Mouse (Mus musculus): Measurements from ENCODE around the gene Apc2. TPM values are rescaled to one million over a fixed set of nuclear protein-coding genes. Genes with fewer than 3 reads are reported as not detected.

The Apc2 gene
- total and polyA plus RNA-seq, 3 experiments, result 0.07 to 0.13 TPM; not detected in 1

- peak overlapping the region; percentile 33; the same call in 1 of the 2 replicates for H3K9ac ChIP-seq (ENCODE audit: insufficient read depth, low read depth)
- peaks cover 72 to 94% of the 10 kb centered on the region in 2 experiments for H3K36me3 ChIP-seq (replicated peaks in 1 of 2; ENCODE audit: control insufficient read depth in 1 of 2, insufficient read depth in 1 of 2, low read length in 1 of 2)
- dilution Hi-C loops (cut with MboI; ENCODE audit: extremely low pct_ligation_motif_present, extremely low pct_unique_long_range_greater_than_20kb, low sequenced_read_pairs), result no loop called here
- peak overlapping the region; percentile 35; the same call in 1 of the 2 replicates for H3K4me2 ChIP-seq (ENCODE audit: insufficient read depth, low read depth, poor library complexity, severe bottlenecking)
- no peaks in the 10 kb centered on the region for H3K27me3 ChIP-seq (replicated peaks)
- no peaks in the 10 kb centered on the region for H3K9me3 ChIP-seq (replicated peaks; ENCODE audit: low read length)
- no peaks in the 10 kb centered on the region for H3K79me2 ChIP-seq (replicated peaks; ENCODE audit: control insufficient read depth, extremely low read depth, insufficient read depth, poor library complexity, severe bottlenecking)
- peak overlapping the region; percentile 91 for H3K27ac ChIP-seq (ENCODE audit: insufficient read depth, low read depth)
- peaks cover 56 to 89% of the 10 kb centered on the region in 2 experiments for H3K4me1 ChIP-seq (ENCODE audit: control insufficient read depth in 1 of 2, insufficient read depth in 2 of 2)
- no peak for DNase-seq (ENCODE audit: extremely low read depth)
- in situ Hi-C loops (cut with MboI; ENCODE audit: low pct_ligation_motif_present, low pct_unique_long_range_greater_than_20kb, low sequenced_read_pairs), result no loop called here
- no peak for TF ChIP-seq USF2 (conservative IDR thresholded peaks at IDR 0.05; ENCODE audit: low read depth, low read length)
- TF ChIP-seq POLR2A (IDR thresholded peaks at IDR 0.05; ENCODE audit: low read depth, low read length), result 0 out of 2 replicates have a peak, but pooled peaks have one; percentile 20
- peak overlapping the region in 1 of 3 experiments; percentile 12 for H3K4me3 ChIP-seq (replicated peaks in 1 of 3; ENCODE audit: low read depth in 2 of 3, low read length in 2 of 3, poor library complexity in 1 of 3)
Observed at GRCm38 (mm10) chr10:80282481-80283441, 13.0 kb upstream of the Apc2 start.

GRCm38 (mm10) chr10:80285222-80286070 lies 10.3 kb upstream of the Apc2 start:
- H3K9ac ChIP-seq (ENCODE audit: insufficient read depth, low read depth), result 0 out of 2 replicates have a peak overlapping the region, but pooled peaks have one; percentile 25
- dilution Hi-C loops (cut with MboI; ENCODE audit: extremely low pct_ligation_motif_present, extremely low pct_unique_long_range_greater_than_20kb, low sequenced_read_pairs), result no loop called here
- TF ChIP-seq ETS1 (conservative IDR thresholded peaks at IDR 0.05; ENCODE audit: low read depth, low read length) (peak; percentile 54; the same call in 1 of the 2 replicates), RCOR1 (conservative IDR thresholded peaks at IDR 0.05; ENCODE audit: low read depth, low read length) (no peak), MAZ (IDR thresholded peaks at IDR 0.05; ENCODE audit: low read depth, low read length) (peak; percentile 84), MAX (IDR thresholded peaks at IDR 0.05; ENCODE audit: low read length) (no peak), CHD1 (IDR thresholded peaks at IDR 0.05; ENCODE audit: low read depth, low read length) (no peak), MXI1 (IDR thresholded peaks at IDR 0.05; ENCODE audit: low read depth, low read length) (peak; percentile 52; the same call in 1 of the 2 replicates), NELFE (IDR thresholded peaks at IDR 0.05; ENCODE audit: low read depth, low read length) (no peak), NRF1 (IDR thresholded peaks at IDR 0.05; ENCODE audit: low read depth, low read length) (no peak), JUND (conservative IDR thresholded peaks at IDR 0.05; ENCODE audit: low read depth, low read length) (no peak), SMC3 (IDR thresholded peaks at IDR 0.05; ENCODE audit: low read depth, low read length) (no peak), POLR2A (IDR thresholded peaks at IDR 0.05; ENCODE audit: low read depth, low read length) (no peak), CHD2 (IDR thresholded peaks at IDR 0.05; ENCODE audit: low read length) (no peak), IRF4 (IDR thresholded peaks at IDR 0.05; ENCODE audit: low read depth, low read length) (peak; percentile 44; the same call in 1 of the 2 replicates), EP300 (IDR thresholded peaks at IDR 0.05; ENCODE audit: low read length) (peak; percentile 45; the same call in 1 of the 2 replicates), ELF1 (IDR thresholded peaks at IDR 0.05; ENCODE audit: low read depth, low read length) (0 out of 2 replicates have a peak, but pooled peaks have one; percentile 12), MEF2A (IDR thresholded peaks at IDR 0.05; ENCODE audit: borderline replicate concordance, low read depth, low read length) (peak; percentile 31; the same call in 1 of the 2 replicates), TCF12 (IDR thresholded peaks at IDR 0.05; ENCODE audit: low read depth, low read length) (peak; percentile 82)
- H3K27ac ChIP-seq (ENCODE audit: insufficient read depth, low read depth), result peak overlapping the region; percentile 79
- in situ Hi-C loops (cut with MboI; ENCODE audit: low pct_ligation_motif_present, low pct_unique_long_range_greater_than_20kb, low sequenced_read_pairs), result no loop called here
- peaks cover 3% of the 10 kb centered on the region for H3K9me3 ChIP-seq (replicated peaks; ENCODE audit: low read length)
- peaks cover 54 to 76% of the 10 kb centered on the region in 2 experiments for H3K4me1 ChIP-seq (ENCODE audit: control insufficient read depth in 1 of 2, insufficient read depth in 2 of 2)
- no peak for DNase-seq (ENCODE audit: extremely low read depth)
- H3K27me3 ChIP-seq (replicated peaks), result no peaks in the 10 kb centered on the region
- H3K4me2 ChIP-seq (ENCODE audit: insufficient read depth, low read depth, poor library complexity, severe bottlenecking), result peak overlapping the region; percentile 62
- no peaks in the 10 kb centered on the region for H3K79me2 ChIP-seq (replicated peaks; ENCODE audit: control insufficient read depth, extremely low read depth, insufficient read depth, poor library complexity, severe bottlenecking)
- peaks cover 60 to 84% of the 10 kb centered on the region in 2 experiments for H3K36me3 ChIP-seq (replicated peaks in 1 of 2; ENCODE audit: control insufficient read depth in 1 of 2, insufficient read depth in 1 of 2, low read length in 1 of 2)
- H3K4me3 ChIP-seq (replicated peaks in 1 of 3; ENCODE audit: low read depth in 2 of 3, low read length in 2 of 3, poor library complexity in 1 of 3), result no peak overlapping the region
